In genomic region chr8:105533892-105534329, GRCm38 (mm10) we compare ENCODE assay signal across 8 mouse cellular contexts. TPM values are rescaled to one million over a fixed set of nuclear protein-coding genes. Genes with fewer than 3 reads are reported as not detected.
DNase-seq lines count a peak whose midpoint lies in the region; ATAC-seq and TF ChIP-seq lines count a peak whose summit lies in the region.

No protein-coding gene starts in this region.

- no peak overlapping the region for H3K9ac ChIP-seq in forebrain, postnatal 0 days
- no peak overlapping the region for H3K9ac ChIP-seq in hindbrain, embryonic 13.5 days
- H3K9ac ChIP-seq in midbrain, embryonic 11.5 days (ENCODE audit: low read length), result no peak overlapping the region

- H3K9me3 ChIP-seq in forebrain, postnatal 0 days (ENCODE audit: low read length), result no peaks in the 10 kb centered on the region
- H3K9me3 ChIP-seq in hindbrain, embryonic 13.5 days, result no peaks in the 10 kb centered on the region
- no peaks in the 10 kb centered on the region for H3K9me3 ChIP-seq in limb, embryonic 10.5 days (replicated peaks)
- H3K9me3 ChIP-seq in midbrain, embryonic 11.5 days (ENCODE audit: control insufficient read depth, low read length), result no peaks in the 10 kb centered on the region

- peak; percentile 75 for TF ChIP-seq CTCF in left cerebral cortex, adult 2 months (IDR thresholded peaks at IDR 0.05)
- peak; percentile 81 for TF ChIP-seq CTCF in cerebellum, adult 2 months (IDR thresholded peaks at IDR 0.05; ENCODE audit: borderline replicate concordance, insufficient read depth, low read depth, low read length)
- peak; percentile 79 for TF ChIP-seq CTCF in forebrain, postnatal 0 days (IDR thresholded peaks at IDR 0.05; ENCODE audit: low read depth)

- no peak for TF ChIP-seq POLR2A in cerebellum, adult 2 months (IDR thresholded peaks at IDR 0.05; ENCODE audit: borderline replicate concordance, insufficient read depth, low read length)

- no peak overlapping the region for H3K4me2 ChIP-seq in forebrain, postnatal 0 days (ENCODE audit: low read depth)
- H3K4me2 ChIP-seq in hindbrain, embryonic 13.5 days, result no peak overlapping the region
- no peak overlapping the region for H3K4me2 ChIP-seq in midbrain, embryonic 11.5 days

- H3K27me3 ChIP-seq in cerebellum, adult 2 months (ENCODE audit: control insufficient read depth, insufficient read depth, low read length), result no peaks in the 10 kb centered on the region
- no peaks in the 10 kb centered on the region for H3K27me3 ChIP-seq in forebrain, postnatal 0 days (ENCODE audit: insufficient read depth, low read length)
- H3K27me3 ChIP-seq in hindbrain, embryonic 13.5 days, result no peaks in the 10 kb centered on the region
- no peaks in the 10 kb centered on the region for H3K27me3 ChIP-seq in limb, embryonic 10.5 days (ENCODE audit: low read depth, poor library complexity, severe bottlenecking)
- H3K27me3 ChIP-seq in midbrain, embryonic 11.5 days (ENCODE audit: control insufficient read depth, insufficient read depth, low read length), result no peaks in the 10 kb centered on the region

- ATAC-seq in forebrain, postnatal 0 days, result peak; percentile 51
- peak; percentile 56; the same call in 1 of the 2 replicates for ATAC-seq in hindbrain, embryonic 13.5 days (ENCODE audit: low FRiP score)
- peak; percentile 72 for ATAC-seq in midbrain, embryonic 11.5 days (ENCODE audit: low FRiP score)

- DNase-seq in left cerebral cortex, adult 2 months (ENCODE audit: extremely low spot score in 1 of 2, low spot score in 2 of 2), result peak; percentile 50 to 63
- no peak for DNase-seq in left cerebral cortex, adult 11 months (ENCODE audit: low spot score)
- peak; percentile 67 to 74 for DNase-seq in cerebellum, adult 2 months
- peak; percentile 77 for DNase-seq in forebrain, postnatal 0 days
- peak; percentile 88 for DNase-seq in limb, embryonic 10.5 days (ENCODE audit: low spot score)
- peak; percentile 98 for DNase-seq in midbrain, embryonic 11.5 days (ENCODE audit: low spot score, missing footprints)
- peak; percentile 62 to 66 for DNase-seq in spleen, postnatal 36 days (ENCODE audit: low spot score in 2 of 2)

- no peak overlapping the region for H3K4me3 ChIP-seq in left cerebral cortex, adult 2 months
- no peak overlapping the region for H3K4me3 ChIP-seq in cerebellum, adult 2 months (replicated peaks; ENCODE audit: insufficient read depth, low read depth, low read length)
- H3K4me3 ChIP-seq in forebrain, postnatal 0 days (ENCODE audit: low read depth, low read length), result no peak overlapping the region
- H3K4me3 ChIP-seq in hindbrain, embryonic 13.5 days, result no peak overlapping the region
- no peak overlapping the region for H3K4me3 ChIP-seq in limb, embryonic 10.5 days
- H3K4me3 ChIP-seq in midbrain, embryonic 11.5 days (ENCODE audit: low read depth, low read length), result no peak overlapping the region

- intact Hi-C loops in left cerebral cortex, adult 2 months (cut with DNase I), result loop anchor here (2.0 kb wide), 1 partner anchor 21 kb away; no protein-coding TSS in a partner anchor

- peaks cover 43% of the 10 kb centered on the region for H3K4me1 ChIP-seq in cerebellum, adult 2 months (ENCODE audit: control insufficient read depth, insufficient read depth, low read length)
- H3K4me1 ChIP-seq in forebrain, postnatal 0 days (ENCODE audit: insufficient read depth), result no peaks in the 10 kb centered on the region
- peaks cover 11% of the 10 kb centered on the region for H3K4me1 ChIP-seq in hindbrain, embryonic 13.5 days (replicated peaks)
- H3K4me1 ChIP-seq in limb, embryonic 10.5 days, result peaks cover 28% of the 10 kb centered on the region
- peaks cover 7% of the 10 kb centered on the region for H3K4me1 ChIP-seq in midbrain, embryonic 11.5 days (ENCODE audit: control insufficient read depth, insufficient read depth, low read length)

- no peak overlapping the region for H3K27ac ChIP-seq in left cerebral cortex, adult 2 months
- H3K27ac ChIP-seq in cerebellum, adult 2 months (ENCODE audit: insufficient read depth, low read length), result no peak overlapping the region; the same call in 1 of the 2 replicates
- H3K27ac ChIP-seq in forebrain, postnatal 0 days (ENCODE audit: low read depth, low read length), result no peak overlapping the region
- H3K27ac ChIP-seq in hindbrain, embryonic 13.5 days, result 0 out of 2 replicates have a peak overlapping the region, but pooled peaks have one; percentile 1
- H3K27ac ChIP-seq in limb, embryonic 10.5 days, result peak overlapping the region; percentile 74
- no peak overlapping the region for H3K27ac ChIP-seq in midbrain, embryonic 11.5 days (ENCODE audit: low read depth, low read length)

- 0% methylated on average over 1 of the region's 1 CpGs for WGBS in cerebellum, adult 2 months
- WGBS in forebrain, postnatal 0 days, result 0% methylated on average over 1 of the region's 1 CpGs
- 0% methylated on average over 1 of the region's 1 CpGs for WGBS in hindbrain, embryonic 13.5 days
- 15% methylated on average over 1 of the region's 1 CpGs for WGBS in limb, embryonic 10.5 days
- 0% methylated on average over 1 of the region's 1 CpGs for WGBS in midbrain, embryonic 11.5 days

- H3K36me3 ChIP-seq in forebrain, postnatal 0 days (ENCODE audit: insufficient read depth), result peaks cover 55% of the 10 kb centered on the region
- H3K36me3 ChIP-seq in hindbrain, embryonic 13.5 days, result peaks cover 70% of the 10 kb centered on the region
- peaks cover 50% of the 10 kb centered on the region for H3K36me3 ChIP-seq in limb, embryonic 10.5 days
- H3K36me3 ChIP-seq in midbrain, embryonic 11.5 days (ENCODE audit: control insufficient read depth, insufficient read depth, low read length), result no peaks in the 10 kb centered on the region; the same call in 1 of the 2 replicates

RNA-seq across cellular contexts. Expression of gene Hsd11b2, which starts 15.4 kb away (rescaled TPM):
- not detected for total RNA-seq in left cerebral cortex, adult 2 months (2021)
- polyA plus RNA-seq in cerebellum, adult 2 months (2012; rRNA removed), result 0.08 TPM in 1 of 2 replicates, not detected in the other
- total RNA-seq in forebrain, postnatal 0 days (2014; rRNA removed), result 0.38 and 0.52 TPM in 2 replicates
- polyA plus RNA-seq in forebrain, postnatal 0 days (2015; fragmentation: Nextera tagmentation; extraction: Ambion mirVana), result 1.3 and 2.6 TPM in 2 replicates
- polyA plus RNA-seq in hindbrain, embryonic 13.5 days (2015; fragmentation: Nextera tagmentation; extraction: Ambion mirVana), result 7.8 and 11.0 TPM in 2 replicates
- 78.2 and 83.2 TPM in 2 replicates for polyA plus RNA-seq in limb, embryonic 10.5 days (2016; fragmentation: Nextera tagmentation; extraction: Ambion mirVana)
- 19.8 and 24.3 TPM in 2 replicates for polyA plus RNA-seq in midbrain, embryonic 11.5 days (2014; fragmentation: Nextera tagmentation; extraction: Ambion mirVana)

RNA-seq across cellular contexts. Expression of gene Atp6v0d1, which starts 31.9 kb away (rescaled TPM):
- total RNA-seq in left cerebral cortex, adult 2 months (2021), result 100 to 1,000 TPM; 288 to 319 TPM
- 333 and 336 TPM in 2 replicates for polyA plus RNA-seq in cerebellum, adult 2 months (2012; rRNA removed)
- 179 TPM in 2 replicates for total RNA-seq in forebrain, postnatal 0 days (2014; rRNA removed)
- 251 and 275 TPM in 2 replicates for polyA plus RNA-seq in forebrain, postnatal 0 days (2015; fragmentation: Nextera tagmentation; extraction: Ambion mirVana)
- polyA plus RNA-seq in hindbrain, embryonic 13.5 days (2015; fragmentation: Nextera tagmentation; extraction: Ambion mirVana), result 201 and 203 TPM in 2 replicates
- 58.3 and 68.6 TPM in 2 replicates for polyA plus RNA-seq in limb, embryonic 10.5 days (2016; fragmentation: Nextera tagmentation; extraction: Ambion mirVana)
- polyA plus RNA-seq in midbrain, embryonic 11.5 days (2014; fragmentation: Nextera tagmentation; extraction: Ambion mirVana), result 121 and 129 TPM in 2 replicates

RNA-seq across cellular contexts. Expression of gene Zdhhc1, which starts 37.2 kb away (rescaled TPM):
- total RNA-seq in left cerebral cortex, adult 2 months (2021), result 10 to 100 TPM; 43.0 to 48.7 TPM
- 64.7 and 67.9 TPM in 2 replicates for polyA plus RNA-seq in cerebellum, adult 2 months (2012; rRNA removed)
- total RNA-seq in forebrain, postnatal 0 days (2014; rRNA removed), result 22.9 and 30.4 TPM in 2 replicates
- 16.2 and 22.7 TPM in 2 replicates for polyA plus RNA-seq in forebrain, postnatal 0 days (2015; fragmentation: Nextera tagmentation; extraction: Ambion mirVana)
- polyA plus RNA-seq in hindbrain, embryonic 13.5 days (2015; fragmentation: Nextera tagmentation; extraction: Ambion mirVana), result 30.9 and 34.3 TPM in 2 replicates
- 18.9 and 25.3 TPM in 2 replicates for polyA plus RNA-seq in limb, embryonic 10.5 days (2016; fragmentation: Nextera tagmentation; extraction: Ambion mirVana)
- polyA plus RNA-seq in midbrain, embryonic 11.5 days (2014; fragmentation: Nextera tagmentation; extraction: Ambion mirVana), result 14.5 and 19.0 TPM in 2 replicates

Comparison
In these comparisons a context has a peak if more than half of its experiments do, and no peak if none do; other contexts are left out.
1. H3K27ac ChIP-seq: peak in hindbrain, embryonic 13.5 days (single experiment) and limb, embryonic 10.5 days (single experiment); none in left cerebral cortex, adult 2 months (single experiment), cerebellum, adult 2 months (single experiment), forebrain, postnatal 0 days (single experiment) and midbrain, embryonic 11.5 days (single experiment).
2. Peak in every context shown above with its lines, with median percentiles within 50 percentile points of each other: CTCF ChIP-seq and ATAC-seq.